Mouse (Mus musculus) forebrain, embryonic 14.5 days (tissue): Measurements from ENCODE around the gene Padi3. TPM values are rescaled to one million over a fixed set of nuclear protein-coding genes. Genes with fewer than 3 reads are reported as not detected.

ENCODE experiments used
- ATAC-seq: fragments of 200-750 bp; cut with Nextera tagmentation; 2 replicates; pipeline ENCODE4 v1.8.0; 2017; ENCODE audit warnings: mild to moderate bottlenecking, moderate library complexity
- DNase-seq: peaks from one replicate; pipeline ENCODE4 v3.0.0-alpha.2; 2015; ENCODE audit warnings: low spot score
- H3K27ac ChIP-seq: fragments of 300-500 bp; sonication (generic); 2 replicates; pipeline ENCODE4 v1.5.1; 2014; ENCODE audit warnings: low read depth, mild to moderate bottlenecking, control low read depth, low read length, moderate library complexity
- H3K27me3 ChIP-seq: fragments of 300-500 bp; sonication (generic); replicated peaks from 2 replicates; pipeline ENCODE4 v1.6.1; 2014; ENCODE audit warnings: low read length, control low read depth, mixed read lengths; ENCODE audit not compliant: control insufficient read depth, insufficient read depth
- H3K36me3 ChIP-seq: fragments of 300-500 bp; sonication (generic); 2 replicates; pipeline ENCODE4 v1.6.1; 2014; ENCODE audit warnings: low read length, control low read depth; ENCODE audit not compliant: control insufficient read depth, insufficient read depth
- H3K4me1 ChIP-seq: fragments of 300-500 bp; sonication (generic); 2 replicates; pipeline ENCODE4 v1.6.1; 2014; ENCODE audit warnings: antibody characterized with exemption, low read length, control low read depth; ENCODE audit not compliant: control insufficient read depth, insufficient read depth
- H3K4me2 ChIP-seq: fragments of 300-500 bp; sonication (generic); 2 replicates; pipeline ENCODE4 v1.6.1; 2014; ENCODE audit warnings: mild to moderate bottlenecking, control low read depth, low read length
- H3K4me3 ChIP-seq: fragments of 300-500 bp; sonication (generic); 2 replicates; pipeline ENCODE4 v1.5.1; 2014; ENCODE audit warnings: low read depth, low read length, control low read depth
- H3K9ac ChIP-seq: fragments of 300-500 bp; sonication (generic); 2 replicates; pipeline ENCODE4 v1.6.1; 2014; ENCODE audit warnings: mild to moderate bottlenecking, low read length, control low read depth, moderate library complexity
- H3K9me3 ChIP-seq: fragments of 300-500 bp; sonication (generic); replicated peaks from 2 replicates; pipeline ENCODE4 v1.6.1; 2016; ENCODE audit warnings: low read length, control low read depth, mixed read lengths; ENCODE audit not compliant: control insufficient read depth
- WGBS: fragments of 180-500 bp; shearing (Covaris S2); extraction: QIAGEN DNeasy Blood & Tissue Kit; methylation state at CpG from one replicate; pipeline ENCODE4 v1.1.7; 2014; 5-methylcytosine and 5-hydroxymethylcytosine counted together
- polyA plus RNA-seq: library from polyadenylated mRNA; unstranded; fragments of >200 nt; fragmentation: Nextera tagmentation; extraction: Ambion mirVana; gene quantifications from 2 replicates; pipeline ENCODE4 v1.2.1, GENCODE M21; 2014

Gene Padi3
- polyA plus RNA-seq, 1 experiment from 2014 or later: not detected

- Histone ChIP-seq H3K4me2 (no peak overlapping the region), H3K27me3 (no peaks in the 10 kb centered on the region), H3K27ac (no peak overlapping the region), H3K9ac (no peak overlapping the region), H3K4me1 (no peaks in the 10 kb centered on the region), H3K36me3 (no peaks in the 10 kb centered on the region), H3K4me3 (no peak overlapping the region), H3K9me3 (no peaks in the 10 kb centered on the region)
- 80% methylated on average over 16 of the region's 16 CpGs for WGBS
- DNase-seq: no peak
- no peak for ATAC-seq
These were observed 19.4 kb downstream of the Padi3 start for GRCm38 (mm10) chr4:140791071-140791470.

GRCm38 (mm10) chr4:140789983-140790382 lies 20.5 kb downstream of the Padi3 start:
- Histone ChIP-seq H3K27me3 (no peaks in the 10 kb centered on the region), H3K9ac (no peak overlapping the region), H3K4me2 (no peak overlapping the region), H3K4me3 (no peak overlapping the region), H3K27ac (no peak overlapping the region), H3K36me3 (no peaks in the 10 kb centered on the region), H3K9me3 (no peaks in the 10 kb centered on the region), H3K4me1 (no peaks in the 10 kb centered on the region)
- DNase-seq (no peak), ATAC-seq (no peak)
- 90% methylated on average over 4 of the region's 4 CpGs for WGBS

DNA sequence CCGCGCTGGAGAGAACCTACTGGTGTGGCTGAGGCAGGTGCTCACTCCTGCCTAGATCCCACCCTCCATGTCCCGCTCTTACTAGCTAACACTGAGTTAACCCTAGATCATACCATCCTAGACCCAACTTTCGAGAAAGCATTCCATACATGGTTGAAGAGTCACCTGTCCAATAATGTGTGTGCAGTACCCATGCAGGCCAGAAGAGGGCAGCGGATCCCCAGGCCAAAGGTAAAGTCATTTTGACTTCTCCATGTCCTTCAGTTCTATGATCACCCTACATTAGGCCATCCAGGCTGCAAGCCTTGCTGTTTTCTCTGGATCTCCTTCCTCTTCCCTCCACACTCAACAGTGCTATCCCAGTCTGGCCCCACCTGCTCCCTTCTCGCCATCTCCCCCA lies 21.5 kb downstream of the Padi3 start:
- Histone ChIP-seq H3K4me3 (no peak overlapping the region), H3K27me3 (no peaks in the 10 kb centered on the region), H3K4me2 (no peak overlapping the region), H3K9me3 (no peaks in the 10 kb centered on the region), H3K36me3 (no peaks in the 10 kb centered on the region), H3K9ac (no peak overlapping the region), H3K4me1 (no peaks in the 10 kb centered on the region), H3K27ac (no peak overlapping the region)
- 50% methylated on average over 6 of the region's 6 CpGs for whole genome bisulfite sequencing
- peak; percentile 44 for DNase-seq
- no peak for ATAC-seq

DNA sequence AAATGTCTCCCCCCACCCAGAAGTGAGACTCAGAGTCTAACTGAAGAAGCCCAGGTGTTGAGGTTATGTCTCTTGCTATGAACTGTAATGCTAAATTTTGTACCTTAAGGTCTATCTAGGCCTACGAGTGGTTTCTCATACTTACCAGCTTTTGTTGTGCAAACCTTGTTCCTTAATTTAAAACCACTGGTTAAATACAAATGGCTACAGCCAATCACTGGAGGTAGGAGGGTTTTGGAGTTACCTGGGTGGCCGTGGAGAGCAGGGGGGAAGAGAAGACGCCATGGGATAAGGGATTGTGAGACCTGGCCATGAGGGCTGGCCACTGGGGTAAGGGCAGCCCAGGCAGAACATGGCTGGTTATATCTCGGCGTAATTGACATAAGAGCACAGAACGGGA lies 22.2 kb downstream of the Padi3 start:
- 87% methylated on average over 6 of the region's 6 CpGs for WGBS
- DNase-seq: no peak

DNA sequence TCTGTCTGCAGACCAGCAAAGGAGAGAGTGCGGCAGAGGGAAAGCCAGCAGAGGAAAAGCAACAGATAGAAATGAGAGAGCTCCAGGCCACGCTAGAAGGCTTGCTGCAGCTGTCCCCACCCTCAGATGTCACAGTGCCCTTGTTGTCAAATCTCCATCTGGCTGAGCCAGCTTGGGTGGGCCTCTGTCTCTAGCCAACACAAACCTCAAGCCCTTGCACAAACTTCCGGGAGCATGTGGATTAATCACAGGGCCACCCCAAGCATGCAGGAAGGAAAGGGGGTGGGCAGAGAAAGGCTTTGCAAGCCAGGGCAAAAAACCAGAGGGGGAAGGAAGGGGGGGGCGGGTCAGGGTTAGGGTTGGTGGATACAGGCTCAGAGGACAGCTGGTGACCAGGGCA lies 23.0 kb downstream of the Padi3 start:
- H3K9ac ChIP-seq: no peak overlapping the region
- no peaks in the 10 kb centered on the region for H3K27me3 ChIP-seq
- WGBS: 72% methylated on average over 4 of the region's 4 CpGs
- no peak overlapping the region for H3K4me3 ChIP-seq
- no peaks in the 10 kb centered on the region for H3K4me1 ChIP-seq
- no peaks in the 10 kb centered on the region for H3K36me3 ChIP-seq
- DNase-seq: no peak
- H3K4me2 ChIP-seq: no peak overlapping the region
- no peak overlapping the region for H3K27ac ChIP-seq
- no peak for ATAC-seq
- no peaks in the 10 kb centered on the region for H3K9me3 ChIP-seq

More for the DNA sequence above, 22.2 kb downstream of the Padi3 start:
- Histone ChIP-seq H3K27ac (no peak overlapping the region), H3K9me3 (no peaks in the 10 kb centered on the region), H3K27me3 (no peaks in the 10 kb centered on the region), H3K4me3 (no peak overlapping the region), H3K36me3 (no peaks in the 10 kb centered on the region), H3K4me2 (no peak overlapping the region), H3K4me1 (no peaks in the 10 kb centered on the region), H3K9ac (no peak overlapping the region)
- no peak for ATAC-seq

DNA sequence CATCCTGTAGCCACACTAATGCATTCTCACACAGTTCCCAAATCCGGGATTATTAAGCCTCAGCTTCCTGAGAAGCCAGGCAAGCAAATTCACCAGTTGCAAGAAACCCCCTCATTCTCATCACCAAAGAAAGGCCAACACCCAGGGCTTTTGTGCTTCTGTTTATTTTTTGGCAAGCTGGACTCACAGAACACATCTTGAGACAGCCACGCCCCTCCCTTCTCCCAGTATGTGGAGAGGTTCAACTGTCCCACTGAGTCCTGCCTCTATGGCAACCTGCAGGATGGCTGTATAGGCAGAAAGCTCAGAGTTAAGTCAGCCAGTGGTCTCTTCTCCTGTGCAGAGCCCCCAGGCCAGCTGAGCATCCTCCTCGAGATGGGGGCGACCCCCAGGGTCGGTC lies 25.2 kb downstream of the Padi3 start:
- no peak for ATAC-seq
- H3K4me2 ChIP-seq: no peak overlapping the region
- no peaks in the 10 kb centered on the region for H3K4me1 ChIP-seq
- no peak for DNase-seq
- WGBS: 86% methylated on average over 5 of the region's 5 CpGs
- H3K27ac ChIP-seq: no peak overlapping the region
- no peaks in the 10 kb centered on the region for H3K36me3 ChIP-seq
- no peak overlapping the region for H3K9ac ChIP-seq
- H3K4me3 ChIP-seq: no peak overlapping the region
- no peaks in the 10 kb centered on the region for H3K9me3 ChIP-seq
- H3K27me3 ChIP-seq: no peaks in the 10 kb centered on the region

- H3K4me1 ChIP-seq: no peaks in the 10 kb centered on the region
- H3K4me2 ChIP-seq: no peak overlapping the region
- ATAC-seq (no peak), DNase-seq (no peak)
- H3K9ac ChIP-seq: no peak overlapping the region
- H3K27ac ChIP-seq: no peak overlapping the region
- 96% methylated on average over 9 of the region's 9 CpGs for WGBS
- no peaks in the 10 kb centered on the region for H3K27me3 ChIP-seq
- H3K4me3 ChIP-seq: no peak overlapping the region
- H3K9me3 ChIP-seq: no peaks in the 10 kb centered on the region
- no peaks in the 10 kb centered on the region for H3K36me3 ChIP-seq
These were observed 26.0 kb downstream of the Padi3 start for GRCm38 (mm10) chr4:140784292-140784945.

DNA sequence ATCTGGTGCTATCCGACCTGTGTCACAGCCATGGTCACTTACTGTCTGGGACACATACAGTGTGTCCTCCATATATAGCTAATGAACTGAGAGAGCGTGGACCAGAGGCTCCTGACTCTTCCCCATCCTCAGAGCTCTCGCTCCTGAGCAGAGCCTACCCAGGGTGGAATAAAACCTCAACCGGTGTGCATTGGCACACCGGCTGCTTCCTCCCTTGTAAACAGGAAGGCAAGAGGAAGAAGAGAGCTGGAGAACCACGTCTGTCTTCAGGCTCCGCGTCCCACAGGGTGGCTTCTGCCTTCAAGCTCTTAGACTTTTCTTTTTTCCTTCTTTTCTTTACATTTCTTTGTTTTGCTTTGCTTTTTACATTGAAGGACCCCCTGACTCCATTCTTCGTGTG lies 27.6 kb downstream of the Padi3 start:
- H3K9me3 ChIP-seq: no peaks in the 10 kb centered on the region
- no peak overlapping the region for H3K4me2 ChIP-seq
- no peaks in the 10 kb centered on the region for H3K4me1 ChIP-seq
- no peak for DNase-seq
- no peak overlapping the region for H3K27ac ChIP-seq
- no peak overlapping the region for H3K4me3 ChIP-seq
- no peaks in the 10 kb centered on the region for H3K27me3 ChIP-seq
- no peak overlapping the region for H3K9ac ChIP-seq
- H3K36me3 ChIP-seq: no peaks in the 10 kb centered on the region
- no peak for ATAC-seq
- WGBS: 88% methylated on average over 9 of the region's 9 CpGs

DNA sequence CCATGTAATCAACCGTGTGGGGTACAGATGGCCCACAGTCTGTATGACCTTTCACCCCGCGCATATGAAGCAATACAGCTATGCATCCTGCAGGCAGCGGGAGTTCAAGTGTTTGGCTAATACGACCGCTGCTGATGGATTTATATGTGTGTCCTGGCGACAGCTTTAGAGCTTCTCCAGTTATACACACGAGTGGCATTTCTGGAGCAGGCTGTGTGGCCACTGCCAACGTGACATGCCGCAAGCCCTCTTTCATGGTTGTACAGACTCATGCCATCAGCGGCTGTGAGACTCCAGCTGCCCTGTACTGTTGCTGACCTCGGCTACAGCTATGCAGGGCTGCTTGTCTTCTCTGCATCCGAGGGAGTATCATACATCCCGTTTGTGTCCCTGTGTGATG lies 29.9 kb downstream of the Padi3 start:
- no peak overlapping the region for H3K4me2 ChIP-seq
- 89% methylated on average over 14 of the region's 14 CpGs for WGBS
- H3K36me3 ChIP-seq: no peaks in the 10 kb centered on the region
- H3K4me1 ChIP-seq: no peaks in the 10 kb centered on the region
- H3K4me3 ChIP-seq: no peak overlapping the region
- no peak overlapping the region for H3K9ac ChIP-seq
- no peak overlapping the region for H3K27ac ChIP-seq
- H3K27me3 ChIP-seq: no peaks in the 10 kb centered on the region
- ATAC-seq (no peak), DNase-seq (no peak)
- no peaks in the 10 kb centered on the region for H3K9me3 ChIP-seq
